Mouse (Mus musculus) frontal cortex, postnatal 25 days (tissue): Measurements from ENCODE around the gene Acot7.

Experiments
- DNase-seq, 2 experiments: peaks; one replicate each; pipeline ENCODE4 v3.0.0; 2022; ENCODE audit warnings: low spot score in 2 of 2

Gene Acot7

GRCm38 (mm10) chr4:152296874-152297861 is 119.2 kb downstream of the Acot7 start, which contains the start of gene Icmt:
Gene Icmt, plus strand, starts transcription at chr4:152297227.
- peak; percentile 97 to 98 for DNase-seq

- no peak for DNase-seq
These were observed 120.9 kb downstream of the Acot7 start for GRCm38 (mm10) chr4:152298836-152299235.

- no peak for DNase-seq
These were observed 122.4 kb downstream of the Acot7 start for GRCm38 (mm10) chr4:152300375-152300774.

- DNase-seq: no peak
These were observed 124.1 kb downstream of the Acot7 start for GRCm38 (mm10) chr4:152302012-152302411.

- DNase-seq: no peak
These were observed 125.2 kb downstream of the Acot7 start for GRCm38 (mm10) chr4:152303172-152303571.

GRCm38 (mm10) chr4:152304685-152305084 is 126.8 kb downstream of the Acot7 start:
- DNase-seq: no peak

GRCm38 (mm10) chr4:152305991-152306390 is 128.1 kb downstream of the Acot7 start:
- DNase-seq: no peak

GRCm38 (mm10) chr4:152307542-152307941 is 129.6 kb downstream of the Acot7 start:
- no peak for DNase-seq

- no peak for DNase-seq
These were observed 134.3 kb downstream of the Acot7 start for GRCm38 (mm10) chr4:152312186-152312585.

- no peak for DNase-seq
These were observed 135.3 kb downstream of the Acot7 start for GRCm38 (mm10) chr4:152313211-152313632.

GRCm38 (mm10) chr4:152313934-152314333 is 136.0 kb downstream of the Acot7 start:
- DNase-seq: no peak

- DNase-seq: no peak
These were observed 137.7 kb downstream of the Acot7 start for GRCm38 (mm10) chr4:152315498-152316213.

GRCm38 (mm10) chr4:152317631-152318033 is 139.7 kb downstream of the Acot7 start:
- DNase-seq: no peak

- DNase-seq: no peak
These were observed 140.7 kb downstream of the Acot7 start, which contains the start of gene Rnf207 for GRCm38 (mm10) chr4:152318517-152319234. Gene Rnf207, minus strand, starts transcription at chr4:152318993.
